In genomic region chr4:99120211-99121122, GRCm38 (mm10) we compare ENCODE assay signal across 8 mouse cellular contexts. TPM values are rescaled to one million over a fixed set of nuclear protein-coding genes. Genes with fewer than 3 reads are reported as not detected.
A peak's percentile ranks its signal among the peaks of the same experiment; 100 is the strongest.
DNase-seq lines count a peak whose midpoint lies in the region; ATAC-seq and TF ChIP-seq lines count a peak whose summit lies in the region.

Dock7 (minus strand) TSS chr4:99120915.

- H3K9ac ChIP-seq in MEL (ENCODE audit: control insufficient read depth, low read depth, low read length, poor library complexity, severe bottlenecking): peak within 1 kb of the TSS; percentile 97
- H3K9ac ChIP-seq in forebrain, embryonic 15.5 days (replicated peaks): peak within 1 kb of the TSS; percentile 88
- peak within 1 kb of the TSS; percentile 72 for H3K9ac ChIP-seq in liver, embryonic 15.5 days
- peak within 1 kb of the TSS; percentile 99 for H3K9ac ChIP-seq in neural tube, embryonic 13.5 days

- no peaks in the 10 kb centered on the region for H3K9me3 ChIP-seq in MEL (replicated peaks; ENCODE audit: insufficient read depth, low read length)
- no peaks in the 10 kb centered on the region for H3K9me3 ChIP-seq in forebrain, embryonic 15.5 days
- H3K9me3 ChIP-seq in liver, embryonic 15.5 days (replicated peaks): no peaks in the 10 kb centered on the region
- no peaks in the 10 kb centered on the region for H3K9me3 ChIP-seq in neural tube, embryonic 13.5 days

- DNase-seq in MEL (ENCODE audit: low read depth, low spot score): peak; percentile 81
- DNase-seq in cerebellum, adult 18-20 months: peak; percentile 74 to 88
- peak; percentile 90 to 91 for DNase-seq in heart, postnatal 10 days
- DNase-seq in kidney, postnatal 4 days: peak; percentile 93 to 95

- peak within 1 kb of the TSS; percentile 28 for H3K27ac ChIP-seq in MEL (ENCODE audit: control insufficient read depth, low read depth, low read length)
- peak within 1 kb of the TSS; percentile 87 for H3K27ac ChIP-seq in forebrain, embryonic 15.5 days (replicated peaks)
- H3K27ac ChIP-seq in liver, embryonic 15.5 days (replicated peaks): peak within 1 kb of the TSS; percentile 55
- H3K27ac ChIP-seq in neural tube, embryonic 13.5 days (replicated peaks): peak within 1 kb of the TSS; percentile 90
- H3K27ac ChIP-seq in testis, adult 2 months (ENCODE audit: control insufficient read depth, insufficient read depth, low read depth, low read length): peak within 1 kb of the TSS; percentile 87

- 0 out of 4 replicates have a peak, but pooled peaks of 1 of the 2 experiments have one; percentile 30 for TF ChIP-seq EP300 in MEL (IDR thresholded peaks at IDR 0.05; ENCODE audit: low read depth in 1 of 2, low read length in 2 of 2)

- peak; percentile 96 for ATAC-seq in forebrain, embryonic 15.5 days (replicated peaks)
- peak; percentile 90 for ATAC-seq in liver, embryonic 15.5 days (ENCODE audit: insufficient read depth)
- ATAC-seq in neural tube, embryonic 13.5 days (ENCODE audit: low read depth): peak; percentile 94

- H3K4me1 ChIP-seq in MEL (ENCODE audit: control insufficient read depth in 1 of 2, insufficient read depth in 2 of 2, low read length in 2 of 2): peaks cover 9 to 11% of the 10 kb centered on the region in 2 experiments
- peaks cover 60% of the 10 kb centered on the region for H3K4me1 ChIP-seq in forebrain, embryonic 15.5 days
- peaks cover 29% of the 10 kb centered on the region for H3K4me1 ChIP-seq in liver, embryonic 15.5 days (replicated peaks)
- H3K4me1 ChIP-seq in neural tube, embryonic 13.5 days (replicated peaks): peaks cover 56% of the 10 kb centered on the region
- peaks cover 11% of the 10 kb centered on the region for H3K4me1 ChIP-seq in testis, adult 2 months (ENCODE audit: control insufficient read depth, insufficient read depth, low read length)

- TF ChIP-seq CTCF in MEL (IDR thresholded peaks at IDR 0.05 in 2 of 3, conservative IDR thresholded peaks at IDR 0.05 in 1 of 3; ENCODE audit: control insufficient read depth in 1 of 3, insufficient read depth in 1 of 3, low read depth in 2 of 3, low read length in 3 of 3, poor library complexity in 1 of 3, severe bottlenecking in 1 of 3): no peak
- no peak for TF ChIP-seq CTCF in testis, adult 2 months (IDR thresholded peaks at IDR 0.05; ENCODE audit: control insufficient read depth, insufficient read depth, insufficient replicate concordance, low read depth, low read length)

- peak in 1 of 2 experiments; percentile 25; a peak in 1 of 4 replicates for TF ChIP-seq POLR2A in MEL (IDR thresholded peaks at IDR 0.05; ENCODE audit: control insufficient read depth in 1 of 2, insufficient read depth in 1 of 2, low read depth in 1 of 2, low read length in 2 of 2, poor library complexity in 1 of 2)
- TF ChIP-seq POLR2A in testis, adult 2 months (IDR thresholded peaks at IDR 0.05; ENCODE audit: control insufficient read depth, low read depth, low read length): peak; percentile 56

- H3K4me2 ChIP-seq in forebrain, embryonic 15.5 days (replicated peaks): peak within 1 kb of the TSS; percentile 52
- H3K4me2 ChIP-seq in liver, embryonic 15.5 days: peak within 1 kb of the TSS; percentile 94
- peak within 1 kb of the TSS; percentile 57 for H3K4me2 ChIP-seq in neural tube, embryonic 13.5 days

- intact Hi-C loops in heart, postnatal 10 days (cut with DNase I): loop anchor here (2.0 kb wide), 1 partner anchor 60 kb away; no protein-coding TSS in a partner anchor

- peak within 1 kb of the TSS; percentile 96 to 98 for H3K4me3 ChIP-seq in MEL (ENCODE audit: control insufficient read depth in 1 of 2, insufficient read depth in 1 of 2, low read depth in 2 of 2, low read length in 2 of 2)
- peak within 1 kb of the TSS; percentile 72 for H3K4me3 ChIP-seq in forebrain, embryonic 15.5 days
- H3K4me3 ChIP-seq in liver, embryonic 15.5 days (replicated peaks): peak within 1 kb of the TSS; percentile 75
- H3K4me3 ChIP-seq in neural tube, embryonic 13.5 days: peak within 1 kb of the TSS; percentile 93
- peak within 1 kb of the TSS; percentile 91 for H3K4me3 ChIP-seq in testis, adult 2 months (ENCODE audit: control insufficient read depth, low read depth, low read length)

- peaks cover 15% of the 10 kb centered on the region for H3K79me2 ChIP-seq in MEL (ENCODE audit: control insufficient read depth, insufficient read depth, low read length, poor library complexity)

- H3K27me3 ChIP-seq in MEL (ENCODE audit: control insufficient read depth in 1 of 2, insufficient read depth in 2 of 2, low read length in 2 of 2): 0 out of 4 replicates have a peak, but pooled peaks cover 0 to 1% of the 10 kb centered on the region in 2 experiments
- no peaks in the 10 kb centered on the region for H3K27me3 ChIP-seq in forebrain, embryonic 15.5 days
- H3K27me3 ChIP-seq in liver, embryonic 15.5 days: no peaks in the 10 kb centered on the region
- H3K27me3 ChIP-seq in neural tube, embryonic 13.5 days: no peaks in the 10 kb centered on the region
- H3K27me3 ChIP-seq in testis, adult 2 months (ENCODE audit: control insufficient read depth, insufficient read depth, low read length): no peaks in the 10 kb centered on the region

- no peak for TF ChIP-seq RAD21 in MEL (IDR thresholded peaks at IDR 0.05; ENCODE audit: low read depth, low read length)

- peaks cover 0 to 11% of the 10 kb centered on the region in 2 experiments; a peak in 2 of 4 replicates for H3K36me3 ChIP-seq in MEL (ENCODE audit: control insufficient read depth in 1 of 2, insufficient read depth in 2 of 2, low read length in 2 of 2)
- H3K36me3 ChIP-seq in forebrain, embryonic 15.5 days: no peaks in the 10 kb centered on the region
- H3K36me3 ChIP-seq in liver, embryonic 15.5 days (replicated peaks): no peaks in the 10 kb centered on the region
- no peaks in the 10 kb centered on the region for H3K36me3 ChIP-seq in neural tube, embryonic 13.5 days
- H3K36me3 ChIP-seq in testis, adult 2 months (ENCODE audit: control insufficient read depth, insufficient read depth, low read length): no peaks in the 10 kb centered on the region

- 0% methylated on average over 75 of the region's 117 CpGs for WGBS in forebrain, embryonic 15.5 days
- under 1% methylated on average over 99 of the region's 117 CpGs for WGBS in liver, embryonic 15.5 days (ENCODE audit: insufficient replicate concordance)
- under 1% methylated on average over 77 of the region's 117 CpGs for WGBS in neural tube, embryonic 13.5 days

TF ChIP-seq in MEL, 35 proteins besides CTCF, POLR2A, EP300 and RAD21:
- TF ChIP-seq ETS1 (IDR thresholded peaks at IDR 0.05; ENCODE audit: low read depth, low read length) (no peak), NELFE (IDR thresholded peaks at IDR 0.05; ENCODE audit: low read depth, low read length) (0 out of 2 replicates have a peak, but pooled peaks have one; percentile 4), UBTF (IDR thresholded peaks at IDR 0.05; ENCODE audit: borderline replicate concordance, insufficient read depth, low read depth, low read length) (peak; percentile 95; the same call in 1 of the 2 replicates), MYB (IDR thresholded peaks at IDR 0.05; ENCODE audit: low read depth, low read length) (no peak), SMC3 (IDR thresholded peaks at IDR 0.05; ENCODE audit: low read depth, low read length) (no peak), MEF2A (IDR thresholded peaks at IDR 0.05; ENCODE audit: extremely low read depth, insufficient replicate concordance, low read depth, low read length, poor library complexity, severe bottlenecking) (no peak), NRF1 (IDR thresholded peaks at IDR 0.05; ENCODE audit: insufficient read depth, low read depth, low read length, poor library complexity, severe bottlenecking) (no peak), ELF1 (IDR thresholded peaks at IDR 0.05; ENCODE audit: low read depth, low read length) (peak; percentile 11; the same call in 1 of the 2 replicates), HCFC1 (IDR thresholded peaks at IDR 0.05; ENCODE audit: low read depth, low read length) (peak; percentile 56; the same call in 1 of the 2 replicates), BHLHE40 (IDR thresholded peaks at IDR 0.05; ENCODE audit: borderline replicate concordance, low read depth, low read length) (no peak), SIN3A (IDR thresholded peaks at IDR 0.05; ENCODE audit: low read length) (peak; percentile 58; the same call in 1 of the 2 replicates), MAZ (IDR thresholded peaks at IDR 0.05; ENCODE audit: low read depth, low read length) (peak; percentile 96), E2F4 (IDR thresholded peaks at IDR 0.05; ENCODE audit: borderline replicate concordance, low read depth, low read length) (no peak), JUND (IDR thresholded peaks at IDR 0.05; ENCODE audit: low read depth, low read length) (no peak), ZMIZ1 (IDR thresholded peaks at IDR 0.05; ENCODE audit: low read depth, low read length) (no peak), MXI1 (IDR thresholded peaks at IDR 0.05; ENCODE audit: low read depth, low read length) (peak; percentile 98), RCOR1 (IDR thresholded peaks at IDR 0.05; ENCODE audit: low read depth, low read length) (0 out of 2 replicates have a peak, but pooled peaks have one; percentile 9), TCF12 (IDR thresholded peaks at IDR 0.05; ENCODE audit: low read depth, low read length) (peak; percentile 50; the same call in 1 of the 2 replicates), GABPA (IDR thresholded peaks at IDR 0.05; ENCODE audit: low read depth, low read length) (no peak), ZKSCAN1 (IDR thresholded peaks at IDR 0.05; ENCODE audit: low read depth, low read length) (no peak)
TF ChIP-seq in MEL: peak in this region for 9.

RNA-seq across cellular contexts. Expression of gene Dock7, which starts in this region (rescaled TPM):
- 19.8 and 21.0 TPM in 2 replicates for total RNA-seq in MEL (2012; rRNA removed)
- 10 to 100 TPM in 1 of 2 experiments, not detected in 1; 19.5 TPM for polyA plus RNA-seq in MEL (2012; ENCODE audit: insufficient read depth in 1 of 2, insufficient read length in 2 of 2, low read depth in 1 of 2, low replicate concordance in 2 of 2, missing spikeins in 1 of 2)
- polyA plus RNA-seq in forebrain, embryonic 15.5 days (2015; fragmentation: Nextera tagmentation; extraction: Ambion mirVana): 81.6 and 83.0 TPM in 2 replicates
- 10 to 100 TPM; 28.6 to 29.5 TPM for total RNA-seq in heart, postnatal 10 days (2021)
- 8.1 and 9.5 TPM in 2 replicates for polyA plus RNA-seq in liver, embryonic 15.5 days (2015; fragmentation: Nextera tagmentation; extraction: Ambion mirVana)
- polyA plus RNA-seq in neural tube, embryonic 13.5 days (2015; fragmentation: Nextera tagmentation; extraction: Ambion mirVana): 72.7 and 78.1 TPM in 2 replicates
- polyA plus RNA-seq in testis, adult 2 months (2012; rRNA removed): 30.8 and 32.2 TPM in 2 replicates

Comparison
In these comparisons a context has a peak if more than half of its experiments do, and no peak if none do; other contexts are left out.
1. Peak in every context shown above with its lines: DNase-seq, ATAC-seq, H3K4me3 ChIP-seq and H3K27ac ChIP-seq.
2. H3K27ac ChIP-seq: peak in every context shown above with its lines; median percentile 90 in neural tube, embryonic 13.5 days; 87 in forebrain, embryonic 15.5 days; 87 in testis, adult 2 months; 55 in liver, embryonic 15.5 days; 28 in MEL.